Mouse (Mus musculus): ENCODE data around the gene Adamtsl5. TPM values are rescaled to one million over a fixed set of nuclear protein-coding genes. Genes with fewer than 3 reads are reported as not detected.

Gene Adamtsl5
- polyA plus RNA-seq, 1 experiment from 2014 or later = 1.3 TPM

DNA sequence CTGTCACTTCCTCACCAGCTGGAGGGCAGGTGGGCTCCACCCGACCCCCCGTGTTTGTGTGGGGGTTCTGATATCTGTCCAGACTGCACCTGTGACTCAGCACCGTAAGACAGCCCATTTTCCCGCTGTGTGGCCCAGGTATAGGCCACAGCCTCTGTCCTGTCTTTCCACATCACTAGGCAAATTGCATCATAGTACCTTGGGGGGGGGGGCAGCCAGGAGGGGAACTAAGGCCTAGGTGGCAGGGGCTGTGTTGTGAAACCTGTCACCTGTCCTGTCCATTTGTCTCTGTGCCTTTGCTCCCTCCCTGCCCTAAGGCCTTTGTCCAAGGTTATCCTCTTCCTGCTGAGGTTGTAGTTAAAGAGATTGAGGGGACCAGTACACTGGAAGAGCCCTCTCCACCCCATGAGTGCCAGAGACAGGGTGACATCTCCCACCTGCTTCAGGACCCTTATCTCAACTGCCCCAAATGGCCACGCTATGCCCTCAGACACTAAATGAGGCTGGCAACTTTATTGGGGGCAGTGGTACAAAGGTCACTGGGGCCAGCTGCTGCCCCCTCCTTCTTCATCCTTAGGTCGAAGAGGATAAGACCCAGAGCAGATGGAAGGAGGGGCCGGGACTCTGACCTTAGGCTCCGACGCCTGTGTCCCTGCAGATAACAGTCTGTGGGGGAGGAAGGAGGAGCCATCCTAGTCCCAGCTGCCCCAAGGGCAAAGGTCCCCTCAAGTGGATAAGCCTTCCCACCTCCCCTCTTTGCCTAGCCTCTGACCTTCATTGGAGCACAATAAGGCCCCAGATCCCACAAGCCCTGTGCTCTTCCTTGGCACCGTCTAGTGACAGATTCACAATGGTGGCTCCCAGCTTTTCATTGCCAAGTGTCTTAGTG is 16.3 kb downstream of the Adamtsl5 start:
- Histone ChIP-seq H3K27me3 (ENCODE audit: insufficient read depth, poor library complexity, severe bottlenecking) (peaks cover 88% of the 10 kb centered on the region), H3K4me1 (peaks cover 36% of the 10 kb centered on the region), H3K9me3 (no peaks in the 10 kb centered on the region), H3K4me3 (no peak overlapping the region; the same call in 1 of the 2 replicates), H3K36me3 (no peaks in the 10 kb centered on the region), H3K27ac (peak overlapping the region; percentile 59)
- 46% methylated on average over 10 of the region's 10 CpGs for WGBS
- peak; percentile 92 for DNase-seq (ENCODE audit: low spot score)

DNA sequence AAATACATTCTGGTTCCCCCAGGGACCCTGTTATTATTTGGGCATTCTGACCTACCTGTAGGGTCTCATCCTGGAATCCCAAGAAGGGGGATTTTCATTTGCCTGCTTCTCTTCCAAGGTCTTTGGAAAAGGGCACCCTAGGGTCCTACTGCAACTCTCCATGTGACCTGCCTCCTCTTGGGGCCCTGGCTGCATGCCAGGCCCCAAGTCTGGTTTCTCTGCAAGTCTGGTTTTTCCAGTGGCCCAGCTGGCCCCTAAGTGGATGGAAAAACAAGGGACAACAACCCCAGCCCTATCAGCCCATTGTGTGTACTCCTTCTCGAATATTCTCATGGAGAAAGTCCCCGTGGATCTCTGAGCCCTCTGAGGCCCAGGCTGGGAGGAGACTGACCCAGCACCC is 17.3 kb downstream of the Adamtsl5 start:
- H3K4me1 ChIP-seq = peaks cover 36% of the 10 kb centered on the region
- no peaks in the 10 kb centered on the region for H3K9me3 ChIP-seq
- no peaks in the 10 kb centered on the region for H3K36me3 ChIP-seq
- H3K27me3 ChIP-seq (ENCODE audit: insufficient read depth, poor library complexity, severe bottlenecking) = peaks cover 88% of the 10 kb centered on the region
- H3K27ac ChIP-seq = no peak overlapping the region
- no peak for DNase-seq (ENCODE audit: low spot score)
- H3K4me3 ChIP-seq = peak overlapping the region; percentile 67
- 70% methylated on average over 2 of the region's 2 CpGs for WGBS

DNA sequence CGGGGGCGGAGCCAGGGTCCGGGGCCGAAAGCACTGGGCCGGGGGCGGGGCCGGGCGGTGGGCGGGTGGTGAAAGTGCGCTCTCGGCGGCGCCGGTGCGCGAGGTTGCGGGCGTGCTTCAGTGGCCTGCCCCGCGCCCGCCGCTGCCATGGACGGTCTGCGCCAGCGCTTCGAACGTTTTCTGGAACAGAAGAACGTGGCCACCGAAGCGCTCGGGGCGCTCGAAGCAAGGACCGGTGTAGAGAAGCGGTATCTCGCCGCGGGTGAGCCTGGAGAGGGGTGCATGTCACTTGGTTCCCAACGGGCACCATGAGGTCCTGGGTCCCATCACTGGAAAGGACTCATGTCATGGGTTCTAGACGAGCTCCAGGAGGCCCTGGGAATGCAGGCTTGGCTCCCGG is 18.1 kb downstream of the Adamtsl5 start:
- Histone ChIP-seq H3K9me3 (no peaks in the 10 kb centered on the region), H3K27ac (peak overlapping the region; percentile 75), H3K4me3 (peak overlapping the region; percentile 67), H3K36me3 (no peaks in the 10 kb centered on the region), H3K4me1 (peaks cover 39% of the 10 kb centered on the region), H3K27me3 (ENCODE audit: insufficient read depth, poor library complexity, severe bottlenecking) (peaks cover 88% of the 10 kb centered on the region)
- WGBS = 3% methylated on average over 40 of the region's 41 CpGs
- no peak for DNase-seq (ENCODE audit: low spot score)

DNA sequence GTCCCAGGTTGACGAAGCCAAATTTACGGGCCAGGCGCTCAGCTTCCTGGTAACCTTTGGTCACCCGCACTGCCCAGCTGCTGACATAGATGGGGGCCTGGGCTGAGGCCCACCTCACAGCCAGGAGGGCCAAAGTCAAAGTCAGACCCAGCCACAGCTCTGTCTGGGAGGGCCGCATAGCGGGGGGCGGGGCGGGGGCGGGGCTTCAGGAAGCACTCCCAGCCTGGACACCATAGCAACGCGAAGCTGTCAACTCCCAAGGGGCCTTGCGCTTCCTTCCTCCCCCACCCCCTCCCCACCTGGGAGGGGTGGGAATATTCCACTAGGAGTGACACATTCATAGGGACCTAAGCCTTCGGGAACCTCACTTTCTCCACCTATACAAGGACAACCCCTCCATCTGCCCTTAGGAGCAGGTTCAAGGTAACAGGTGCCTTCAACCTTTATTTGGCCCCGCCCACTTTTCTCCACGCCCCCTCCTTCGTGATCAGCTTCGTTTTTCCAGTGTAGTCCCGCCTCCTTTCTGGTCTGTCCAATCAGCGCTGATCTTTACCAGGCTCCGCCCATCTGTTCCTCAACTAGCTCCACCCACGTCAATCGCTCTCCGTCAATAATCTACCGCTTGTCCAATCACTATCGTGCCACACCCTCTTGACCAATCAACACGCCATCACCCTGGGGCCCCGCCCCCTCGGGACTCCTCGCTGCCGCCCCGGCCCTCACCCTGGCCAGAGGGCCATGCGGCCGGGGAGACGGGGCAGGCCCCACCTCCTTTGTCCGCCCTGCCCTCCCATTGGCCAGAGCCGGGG is 18.7 kb downstream of the Adamtsl5 start, which contains the start of the genes Pcsk4 and Reep6:
TSS of gene Pcsk4 (minus strand) at position 226 of the 809 bp plus-strand sequence.
TSS of gene Reep6 (plus strand) at position 681 of the 809 bp plus-strand sequence.
- Histone ChIP-seq H3K9me3 (no peaks in the 10 kb centered on the region), H3K27ac (peak within 1 kb of the TSS; percentile 75), H3K27me3 (ENCODE audit: insufficient read depth, poor library complexity, severe bottlenecking) (peaks cover 88% of the 10 kb centered on the region), H3K4me3 (peak within 1 kb of the TSS; percentile 67), H3K36me3 (no peaks in the 10 kb centered on the region), H3K4me1 (peaks cover 40% of the 10 kb centered on the region)
- WGBS = 7% methylated on average over 36 of the region's 36 CpGs
- DNase-seq (ENCODE audit: low spot score) = peak; percentile 99

DNA sequence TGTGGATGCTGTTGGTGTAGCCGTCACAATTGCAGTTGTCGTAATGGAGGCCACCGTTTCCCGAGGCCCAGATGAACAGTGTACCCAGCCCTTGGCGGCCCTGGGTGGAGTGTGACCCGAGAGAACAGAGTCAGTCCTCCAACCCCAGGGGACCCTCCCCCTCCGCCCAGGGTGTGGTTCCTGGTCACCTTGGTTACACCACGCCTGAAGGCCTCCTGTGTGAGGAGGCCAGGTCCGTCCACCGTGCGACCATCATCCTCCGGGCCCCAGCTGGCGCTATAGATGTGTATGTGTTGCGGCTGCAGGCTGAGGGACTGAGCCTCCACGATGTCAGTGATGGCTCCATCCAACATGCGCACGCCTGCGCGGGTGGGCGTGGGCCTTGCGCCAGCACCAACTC is 23.2 kb downstream of the Adamtsl5 start:
- 0 out of 2 replicates have a peak overlapping the region, but pooled peaks have one; percentile 13 for H3K4me3 ChIP-seq
- WGBS = 76% methylated on average over 21 of the region's 21 CpGs
- H3K36me3 ChIP-seq = no peaks in the 10 kb centered on the region
- peak; percentile 94 for DNase-seq (ENCODE audit: low spot score)
- H3K9me3 ChIP-seq = no peaks in the 10 kb centered on the region
- H3K27me3 ChIP-seq (ENCODE audit: insufficient read depth, poor library complexity, severe bottlenecking) = peaks cover 75% of the 10 kb centered on the region
- H3K27ac ChIP-seq = no peak overlapping the region
- H3K4me1 ChIP-seq = peaks cover 50% of the 10 kb centered on the region

DNA sequence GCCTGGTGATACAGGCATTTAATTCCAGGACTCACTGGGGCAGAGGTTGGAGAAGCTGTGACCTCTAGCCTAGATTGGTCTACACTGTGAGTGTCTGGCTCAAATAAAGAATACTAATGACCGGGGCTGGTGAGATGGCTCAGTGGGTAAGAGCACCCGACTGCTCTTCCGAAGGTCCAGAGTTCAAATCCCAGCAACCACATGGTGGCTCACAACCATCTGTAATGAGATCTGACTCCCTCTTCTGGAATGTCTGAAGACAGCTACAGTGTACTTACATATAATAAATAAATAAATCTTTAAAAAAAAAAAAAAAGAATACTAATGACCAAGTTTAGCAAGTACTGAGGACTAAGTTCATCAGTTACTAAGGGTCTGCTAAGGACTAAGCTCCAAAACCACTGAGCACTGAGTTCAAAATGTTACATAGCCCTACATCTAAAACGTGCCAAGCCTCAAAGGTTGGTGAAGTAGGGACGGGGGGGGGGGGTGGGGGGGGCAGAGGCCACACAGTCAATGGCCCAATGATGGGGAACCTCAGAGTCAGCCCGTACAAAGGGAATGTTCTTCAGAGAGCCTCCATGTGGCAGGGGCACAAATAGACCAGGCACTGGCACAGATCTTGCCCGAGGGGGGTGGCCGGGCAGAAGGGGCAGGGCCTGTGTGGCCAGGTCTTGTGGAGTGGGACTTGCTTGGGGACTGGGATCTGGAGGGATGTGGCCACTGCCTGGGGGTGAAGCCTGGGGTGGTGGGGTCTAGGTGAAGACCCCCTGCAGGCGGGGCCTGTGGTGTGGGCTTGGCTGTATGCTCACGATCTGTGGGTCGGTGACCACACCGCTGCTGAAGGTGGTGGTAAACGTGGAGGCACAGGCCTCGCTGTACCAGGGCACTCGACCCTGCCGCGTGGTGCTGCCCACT is 23.8 kb downstream of the Adamtsl5 start:
- peaks cover 75% of the 10 kb centered on the region for H3K27me3 ChIP-seq (ENCODE audit: insufficient read depth, poor library complexity, severe bottlenecking)
- H3K36me3 ChIP-seq = no peaks in the 10 kb centered on the region
- 78% methylated on average over 17 of the region's 17 CpGs for WGBS
- peak overlapping the region; percentile 72 for H3K4me3 ChIP-seq
- H3K9me3 ChIP-seq = no peaks in the 10 kb centered on the region
- H3K27ac ChIP-seq = 0 out of 2 replicates have a peak overlapping the region, but pooled peaks have one; percentile 76
- DNase-seq (ENCODE audit: low spot score) = no peak
- H3K4me1 ChIP-seq = peaks cover 48% of the 10 kb centered on the region

DNA sequence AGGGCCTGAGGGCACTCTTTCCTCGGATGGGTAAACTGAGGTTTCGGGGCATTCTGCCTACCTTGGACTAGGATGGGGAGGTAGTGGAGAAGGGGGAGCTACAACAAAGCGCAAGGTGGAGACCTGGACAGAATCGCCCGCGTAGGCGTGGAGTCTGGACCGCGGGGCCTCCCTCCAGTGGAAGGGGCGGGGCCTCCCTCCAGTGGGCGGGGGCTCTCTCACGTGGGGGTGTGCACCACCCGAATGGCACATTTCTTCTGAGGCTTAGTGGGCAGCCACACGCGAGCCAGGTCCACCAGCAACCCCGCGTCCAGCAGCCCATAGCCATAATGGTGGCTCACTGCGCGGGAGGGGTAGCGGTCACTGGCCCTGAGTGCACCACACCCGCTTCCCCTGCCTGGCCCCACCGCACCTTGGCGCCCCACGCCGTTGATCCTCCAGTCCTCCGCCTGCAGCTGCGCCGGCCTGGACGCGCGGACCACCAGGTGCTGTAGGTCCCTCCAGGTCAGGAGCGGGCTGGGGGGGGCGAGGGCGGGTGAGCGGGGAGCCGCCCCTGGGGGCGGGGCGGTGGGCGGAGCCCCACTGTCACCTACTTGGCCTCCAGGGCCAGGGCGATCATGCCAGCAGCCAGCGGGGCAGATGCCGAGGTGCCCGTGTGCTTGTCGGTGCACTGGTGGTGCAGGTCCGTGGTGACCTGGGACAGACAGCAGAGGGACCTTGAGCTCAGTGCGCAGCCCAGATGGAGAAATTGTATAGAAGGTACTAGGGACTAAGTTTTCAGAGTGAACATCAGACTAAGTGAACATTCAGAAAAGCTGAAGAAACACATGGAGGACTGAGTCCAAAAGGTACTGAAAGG is 24.7 kb downstream of the Adamtsl5 start:
- 1% methylated on average over 45 of the region's 46 CpGs for WGBS
- H3K36me3 ChIP-seq = peaks cover 8% of the 10 kb centered on the region
- H3K27me3 ChIP-seq (ENCODE audit: insufficient read depth, poor library complexity, severe bottlenecking) = peaks cover 67% of the 10 kb centered on the region
- peak overlapping the region; percentile 76 for H3K27ac ChIP-seq
- peak overlapping the region; percentile 72 for H3K4me3 ChIP-seq
- H3K9me3 ChIP-seq = no peaks in the 10 kb centered on the region
- H3K4me1 ChIP-seq = peaks cover 49% of the 10 kb centered on the region
- peak; percentile 91 for DNase-seq (ENCODE audit: low spot score)

DNA sequence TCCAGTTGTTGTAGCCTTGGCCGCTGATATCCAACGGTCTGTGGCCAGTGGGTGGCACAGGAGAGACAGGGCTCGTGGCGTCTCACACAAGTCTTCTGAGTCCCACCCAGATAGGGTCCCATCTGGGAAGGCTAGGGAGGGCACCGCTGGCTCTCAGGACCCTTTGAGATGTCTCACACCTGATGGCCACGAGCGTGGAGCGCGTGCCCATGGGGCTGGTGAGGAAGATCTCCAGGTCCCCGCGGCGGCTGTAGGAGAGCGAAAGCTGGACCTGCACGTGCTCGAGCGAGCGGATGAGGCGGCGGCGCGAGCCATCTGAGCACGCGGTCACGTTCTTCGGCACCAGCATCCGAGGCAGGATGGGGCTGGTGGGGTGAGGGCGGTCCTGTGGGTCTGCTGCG is 25.4 kb downstream of the Adamtsl5 start:
- peaks cover 50% of the 10 kb centered on the region for H3K4me1 ChIP-seq
- DNase-seq (ENCODE audit: low spot score) = no peak
- WGBS = 9% methylated on average over 28 of the region's 28 CpGs

DNA sequence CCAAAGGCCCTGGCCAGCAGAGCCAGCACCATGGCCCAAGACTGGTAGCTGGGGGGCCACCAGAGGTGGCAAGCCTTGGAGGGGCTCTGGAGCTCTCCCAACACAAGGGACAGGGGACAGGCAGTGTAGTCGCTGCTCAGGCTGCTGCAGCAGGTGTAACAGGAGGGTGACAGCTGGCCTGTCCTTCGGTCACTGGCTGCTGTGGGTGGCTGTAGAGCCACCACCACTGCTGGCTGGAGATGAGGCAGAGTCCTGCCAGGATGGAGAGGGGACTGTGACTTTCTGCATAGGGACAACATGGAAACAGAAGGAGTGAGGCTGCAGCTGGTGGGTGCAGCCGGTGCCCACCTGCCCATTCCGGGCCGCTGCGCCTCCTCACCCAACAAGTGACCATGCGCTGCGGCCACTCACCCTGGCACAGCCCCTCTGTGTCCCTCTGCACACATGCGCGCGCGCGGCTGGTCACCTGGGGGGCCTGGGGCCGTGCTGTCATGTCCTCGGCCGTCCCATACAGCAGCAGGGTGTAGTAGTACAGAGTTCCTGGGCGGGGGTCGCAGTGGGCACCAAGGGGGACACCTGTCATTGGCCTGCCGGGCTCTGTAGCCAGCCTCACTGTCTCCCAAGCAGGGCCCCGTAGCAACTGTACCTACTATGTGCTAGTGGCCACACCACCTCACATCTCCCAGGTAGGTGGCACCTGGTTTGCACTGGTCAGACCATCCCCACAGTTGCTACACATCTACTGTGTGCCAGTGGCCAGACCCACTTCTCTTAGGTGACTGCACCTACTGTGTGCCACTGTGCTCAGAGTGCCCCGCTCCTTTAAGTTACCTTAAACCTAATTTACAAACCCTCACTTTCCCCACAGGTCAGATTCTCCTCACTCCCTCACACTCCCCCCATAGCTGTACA is 26.3 kb downstream of the Adamtsl5 start:
- Histone ChIP-seq H3K27ac (no peak overlapping the region), H3K4me1 (peaks cover 59% of the 10 kb centered on the region), H3K9me3 (no peaks in the 10 kb centered on the region), H3K36me3 (peaks cover 19% of the 10 kb centered on the region), H3K4me3 (peak overlapping the region; percentile 72; the same call in 1 of the 2 replicates), H3K27me3 (ENCODE audit: insufficient read depth, poor library complexity, severe bottlenecking) (peaks cover 69% of the 10 kb centered on the region)
- DNase-seq (ENCODE audit: low spot score) = no peak
- 91% methylated on average over 21 of the region's 21 CpGs for whole genome bisulfite sequencing

More for the DNA sequence above, 25.4 kb downstream of the Adamtsl5 start:
- no peaks in the 10 kb centered on the region for H3K9me3 ChIP-seq
- peaks cover 15% of the 10 kb centered on the region for H3K36me3 ChIP-seq
- H3K27me3 ChIP-seq (ENCODE audit: insufficient read depth, poor library complexity, severe bottlenecking) = peaks cover 68% of the 10 kb centered on the region
- peak overlapping the region; percentile 76 for H3K27ac ChIP-seq
- peak overlapping the region; percentile 72 for H3K4me3 ChIP-seq

DNA sequence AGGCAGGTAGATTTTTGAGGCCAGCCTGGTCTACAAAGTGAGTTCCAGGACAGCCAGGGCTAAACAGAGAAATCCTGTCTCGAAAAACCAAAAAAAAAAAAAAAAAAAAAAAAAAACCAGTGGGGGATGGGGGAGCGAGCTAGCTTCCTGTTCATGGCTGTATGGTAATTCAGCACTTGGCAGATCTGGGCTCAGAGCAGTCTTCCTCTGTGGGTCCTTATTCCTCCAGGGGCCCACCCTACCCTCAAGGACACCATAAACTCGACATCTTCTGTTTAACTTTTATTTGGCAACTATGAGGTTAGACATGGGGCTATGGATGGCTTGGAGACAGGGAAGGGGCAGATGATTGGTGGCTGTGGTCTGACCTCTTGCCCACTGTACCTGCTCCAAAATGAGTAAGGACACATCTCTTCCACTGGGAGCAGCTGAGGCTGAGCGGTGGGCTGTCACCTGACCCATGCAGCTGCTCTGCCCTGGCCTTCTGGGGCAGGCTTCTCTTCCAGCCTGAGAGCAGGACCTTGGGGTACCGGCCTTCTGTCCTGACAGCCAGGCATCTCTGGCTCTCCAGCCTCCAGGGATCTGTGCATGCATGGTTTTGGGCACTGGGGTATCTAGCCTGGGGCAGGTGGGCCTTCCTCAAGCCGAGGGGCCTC is 27.1 kb downstream of the Adamtsl5 start:
- Histone ChIP-seq H3K36me3 (peaks cover 19% of the 10 kb centered on the region), H3K4me1 (peaks cover 67% of the 10 kb centered on the region), H3K27me3 (ENCODE audit: insufficient read depth, poor library complexity, severe bottlenecking) (peaks cover 70% of the 10 kb centered on the region), H3K4me3 (0 out of 2 replicates have a peak overlapping the region, but pooled peaks have one; percentile 19), H3K27ac (peak overlapping the region; percentile 87), H3K9me3 (no peaks in the 10 kb centered on the region)
- no peak for DNase-seq (ENCODE audit: low spot score)
- WGBS = 70% methylated on average over 6 of the region's 6 CpGs

Measured in heart, embryonic 10.5 days (tissue).